Mouse (Mus musculus) brain, embryonic 14.5 days (tissue): ENCODE results near the gene Ano6.

ENCODE experiments used
- CTCF ChIP-seq: fragments of 200-500 bp; IDR thresholded peaks from 2 replicates; pipeline ENCODE4 v1.5.1; 2012; ENCODE audit warnings: inconsistent platforms, mild to moderate bottlenecking, moderate library complexity, borderline replicate concordance; ENCODE audit not compliant: insufficient read depth, insufficient read length; ENCODE audit errors: extremely low read depth
- POLR2A ChIP-seq: fragments of 200-500 bp; IDR thresholded peaks from 2 replicates; pipeline ENCODE4 v1.6.1; 2012; ENCODE audit warnings: mild to moderate bottlenecking, inconsistent platforms, borderline replicate concordance; ENCODE audit not compliant: poor library complexity, insufficient read depth, insufficient read length, severe bottlenecking; ENCODE audit errors: extremely low read depth

- TF ChIP-seq POLR2A (no peak), CTCF (no peak)
Measured at GRCm38 (mm10) chr15:95915477-95915876, 124.8 kb downstream of the Ano6 start.
